Mouse (Mus musculus): ENCODE results near the gene Errfi1.
A peak's percentile ranks its signal among the peaks of the same experiment; 100 is the strongest.
"Not testable (repeated sequence)": the region's sequence is repeated elsewhere in the genome, so short reads cannot be mapped to it uniquely, and the experiment has no call there.

Gene Errfi1

GRCm38 (mm10) chr4:150849964-150850363, 3.8 kb upstream of the Errfi1 start:
- DNase-seq, result no peak

GRCm38 (mm10) chr4:150850893-150851292, 2.8 kb upstream of the Errfi1 start:
- DNase-seq, result no peak

- no peak for DNase-seq
Observed at GRCm38 (mm10) chr4:150852045-150852444, 1.7 kb upstream of the Errfi1 start.

GRCm38 (mm10) chr4:150852479-150852878, 1.2 kb upstream of the Errfi1 start:
- no peak for DNase-seq

- DNase-seq, result peak; percentile 94
Observed at GRCm38 (mm10) chr4:150854839-150855246, 1.1 kb downstream of the Errfi1 start.

- DNase-seq, result no peak
Observed at GRCm38 (mm10) chr4:150855346-150855745, 1.6 kb downstream of the Errfi1 start.

GRCm38 (mm10) chr4:150860526-150860925, 6.8 kb downstream of the Errfi1 start:
- no peak for DNase-seq

GRCm38 (mm10) chr4:150861161-150861560, 7.4 kb downstream of the Errfi1 start:
- no peak for DNase-seq

GRCm38 (mm10) chr4:150862626-150863375, 9.1 kb downstream of the Errfi1 start:
- DNase-seq, result no peak

- DNase-seq, result no peak
Observed at GRCm38 (mm10) chr4:150865371-150865770, 11.7 kb downstream of the Errfi1 start.

GRCm38 (mm10) chr4:150866069-150866468, 12.3 kb downstream of the Errfi1 start:
- no peak for DNase-seq

- no peak for DNase-seq
Observed at GRCm38 (mm10) chr4:150866494-150866893, 12.8 kb downstream of the Errfi1 start.

GRCm38 (mm10) chr4:150868161-150868560, 14.4 kb downstream of the Errfi1 start:
- DNase-seq, result no peak

- DNase-seq, result no peak
Observed at GRCm38 (mm10) chr4:150868859-150869258, 15.1 kb downstream of the Errfi1 start.

GRCm38 (mm10) chr4:150869276-150870197, 15.8 kb downstream of the Errfi1 start:
- DNase-seq, result no peak

GRCm38 (mm10) chr4:150870963-150871391, 17.3 kb downstream of the Errfi1 start:
- no peak for DNase-seq

GRCm38 (mm10) chr4:150871392-150872138, 17.8 kb downstream of the Errfi1 start:
- DNase-seq, result no peak

- no peak for DNase-seq
Observed at GRCm38 (mm10) chr4:150872139-150872651, 18.5 kb downstream of the Errfi1 start.

- DNase-seq, result no peak
Observed at GRCm38 (mm10) chr4:150872681-150873080, 19.0 kb downstream of the Errfi1 start.

GRCm38 (mm10) chr4:150874416-150874815, 20.7 kb downstream of the Errfi1 start:
- not testable (repeated sequence) for DNase-seq

- no peak for DNase-seq
Observed at GRCm38 (mm10) chr4:150875393-150875792, 21.7 kb downstream of the Errfi1 start.

GRCm38 (mm10) chr4:150879631-150880030, 25.9 kb downstream of the Errfi1 start:
- DNase-seq, result no peak

GRCm38 (mm10) chr4:150880364-150880763, 26.6 kb downstream of the Errfi1 start:
- no peak for DNase-seq

Measured in cerebellum, adult 11-12 months (tissue).